Mouse (Mus musculus) layer of hippocampus, postnatal 10 days (tissue): Measurements from ENCODE around the gene Cyp2c23. TPM values are rescaled to one million over a fixed set of nuclear protein-coding genes. Genes with fewer than 3 reads are reported as not detected.
A peak's percentile ranks its signal among the peaks of the same experiment; 100 is the strongest.

Experiments
- DNase-seq, 2 experiments: peaks; one replicate each; pipeline ENCODE4 v3.0.0; 2021; ENCODE audit warnings: low spot score in 2 of 2
- total RNA-seq, 2 experiments: library from RNA; stranded (reverse); gene quantifications; 2 replicates each; pipeline ENCODE4 v1.2.3; 2021

The Cyp2c23 gene
- total RNA-seq, 2 experiments from 2014 or later: not detected

- no peak for DNase-seq
Observed at GRCm38 (mm10) chr19:43973711-43974110, 55.3 kb downstream of the Cyp2c23 start.

- DNase-seq: no peak
Observed at GRCm38 (mm10) chr19:43972129-43972528, 56.9 kb downstream of the Cyp2c23 start.

GRCm38 (mm10) chr19:43968436-43969026 lies 60.5 kb downstream of the Cyp2c23 start:
- DNase-seq: no peak

- no peak for DNase-seq
Observed at GRCm38 (mm10) chr19:43966481-43966880, 62.5 kb downstream of the Cyp2c23 start.

GRCm38 (mm10) chr19:43965496-43966085 lies 63.4 kb downstream of the Cyp2c23 start:
- no peak for DNase-seq

GRCm38 (mm10) chr19:43962795-43963194 lies 66.2 kb downstream of the Cyp2c23 start:
- DNase-seq: no peak

GRCm38 (mm10) chr19:43961185-43961584 lies 67.8 kb downstream of the Cyp2c23 start:
- DNase-seq: no peak

- DNase-seq: no peak
Observed at GRCm38 (mm10) chr19:43960014-43960413, 69.0 kb downstream of the Cyp2c23 start.

GRCm38 (mm10) chr19:43959162-43959561 lies 69.8 kb downstream of the Cyp2c23 start:
- DNase-seq: peak; percentile 77 to 84

GRCm38 (mm10) chr19:43957881-43958280 lies 71.1 kb downstream of the Cyp2c23 start:
- peak; percentile 25 to 44 for DNase-seq

- DNase-seq: no peak
Observed at GRCm38 (mm10) chr19:43957402-43957801, 71.6 kb downstream of the Cyp2c23 start.

GRCm38 (mm10) chr19:43955266-43955665 lies 73.7 kb downstream of the Cyp2c23 start:
- no peak for DNase-seq

Other genes with a start within 250 kb of the Cyp2c23 start
- under 1 TPM; 0.07 to 0.18 TPM for gene Abcc2, start 247.0 kb downstream of the Cyp2c23 start, total RNA-seq
- 10 to 100 TPM in 1 of 2 experiments, 1 to 10 TPM in 1; 8.6 to 11.4 TPM for gene Dnmbp, start 89.0 kb downstream of the Cyp2c23 start, total RNA-seq
- gene Cpn1, start 42.7 kb downstream of the Cyp2c23 start, total RNA-seq: under 1 TPM; 0.25 to 0.30 TPM
- 10 to 100 TPM; 19.2 to 20.0 TPM for gene Erlin1, start 40.6 kb upstream of the Cyp2c23 start, total RNA-seq
- 10 to 100 TPM; 43.6 to 52.9 TPM for gene Chuk, start 78.3 kb upstream of the Cyp2c23 start, total RNA-seq
- 10 to 100 TPM; 18.9 to 21.3 TPM for gene Cwf19l1, start 106.7 kb upstream of the Cyp2c23 start, total RNA-seq
- 10 to 100 TPM; 70.4 to 75.6 TPM for gene Bloc1s2, start 117.2 kb upstream of the Cyp2c23 start, total RNA-seq
- gene Pkd2l1, start 163.2 kb upstream of the Cyp2c23 start, total RNA-seq: under 1 TPM in 1 of 2 experiments, not detected in 1; 0.11 TPM
- 1 to 10 TPM in 1 of 2 experiments, under 1 TPM in 1; 0.73 to 2.3 TPM for gene Scd3, start 174.1 kb upstream of the Cyp2c23 start, total RNA-seq